Mouse (Mus musculus): ENCODE data around the gene Lonp2.

DNA sequence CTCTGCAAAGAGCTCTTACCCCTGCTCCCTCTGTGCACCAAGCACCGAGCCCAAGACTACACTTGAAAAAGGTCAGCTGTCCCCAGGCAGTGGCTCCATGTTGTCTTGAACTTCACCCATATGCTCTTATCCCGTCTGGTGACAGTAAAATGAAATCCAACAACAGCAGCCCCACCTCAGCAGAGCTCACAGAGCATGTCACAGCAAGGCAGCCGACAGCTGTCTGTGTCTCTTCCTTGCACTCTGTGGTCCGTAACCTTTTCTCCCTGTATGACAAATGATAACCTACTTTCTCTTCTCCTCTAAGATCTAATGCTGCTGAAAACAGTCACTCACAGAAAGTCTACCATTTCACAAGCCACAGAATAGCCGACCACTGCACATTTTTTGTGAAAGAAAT, 82.9 kb downstream of the Lonp2 start:
- TF ChIP-seq CTCF (IDR thresholded peaks at IDR 0.05; ENCODE audit: low read depth, low read length) (no peak), POLR2A (IDR thresholded peaks at IDR 0.05; ENCODE audit: borderline replicate concordance, low read depth, low read length) (no peak)

Measured in bone marrow macrophage, adult 2 months (primary cell).